Mouse (Mus musculus) heart, embryonic 16.5 days (tissue): ENCODE measurements around the gene A4galt. TPM values are rescaled to one million over a fixed set of nuclear protein-coding genes. Genes with fewer than 3 reads are reported as not detected.

Experiments
- ATAC-seq: fragments of 200-750 bp; cut with Nextera tagmentation; replicated peaks from 2 replicates; pipeline ENCODE4 v1.8.0; 2017; ENCODE audit warnings: moderate number of reproducible peaks; ENCODE audit not compliant: insufficient read depth, low FRiP score; ENCODE audit errors: extremely low read depth
- H3K27ac ChIP-seq: fragments of 300-500 bp; sonication (generic); 2 replicates; pipeline ENCODE4 v1.5.1; 2014; ENCODE audit warnings: mild to moderate bottlenecking, low read length, control low read depth, moderate library complexity
- H3K27me3 ChIP-seq: fragments of 300-500 bp; sonication (generic); 2 replicates; pipeline ENCODE4 v1.6.1; 2014; ENCODE audit warnings: low read length, mixed read lengths; ENCODE audit not compliant: control insufficient read depth, insufficient read depth
- H3K36me3 ChIP-seq: fragments of 300-500 bp; sonication (generic); 2 replicates; pipeline ENCODE4 v1.6.1; 2014; ENCODE audit not compliant: control insufficient read depth, insufficient read depth
- H3K4me1 ChIP-seq: fragments of 300-500 bp; sonication (generic); 2 replicates; pipeline ENCODE4 v1.6.1; 2014; ENCODE audit warnings: low read length, mixed read lengths; ENCODE audit not compliant: control insufficient read depth, insufficient read depth
- H3K4me2 ChIP-seq: fragments of 300-500 bp; sonication (generic); 2 replicates; pipeline ENCODE4 v1.6.1; 2014; ENCODE audit warnings: low read depth, mild to moderate bottlenecking, control low read depth, low read length
- H3K4me3 ChIP-seq: fragments of 300-500 bp; sonication (generic); 2 replicates; pipeline ENCODE4 v1.5.1; 2014; ENCODE audit warnings: mild to moderate bottlenecking, control low read depth, low read length
- H3K9ac ChIP-seq: fragments of 300-500 bp; sonication (generic); 2 replicates; pipeline ENCODE4 v1.6.1; 2014; ENCODE audit warnings: low read length, control low read depth
- H3K9me3 ChIP-seq: fragments of 300-500 bp; sonication (generic); replicated peaks from 2 replicates; pipeline ENCODE4 v1.6.1; 2016; ENCODE audit warnings: low read length; ENCODE audit not compliant: control insufficient read depth
- WGBS: fragments of 180-500 bp; shearing (Covaris S2); extraction: QIAGEN DNeasy Blood & Tissue Kit; methylation state at CpG from one replicate; pipeline ENCODE4 v1.1.7; 2014; 5-methylcytosine and 5-hydroxymethylcytosine counted together
- polyA plus RNA-seq: library from polyadenylated mRNA; unstranded; fragments of >200 nt; fragmentation: Nextera tagmentation; extraction: Ambion mirVana; gene quantifications from 2 replicates; pipeline ENCODE4 v1.2.1, GENCODE M21; 2015

A4galt gene
- polyA plus RNA-seq, 1 experiment from 2014 or later = 1.3 TPM

DNA sequence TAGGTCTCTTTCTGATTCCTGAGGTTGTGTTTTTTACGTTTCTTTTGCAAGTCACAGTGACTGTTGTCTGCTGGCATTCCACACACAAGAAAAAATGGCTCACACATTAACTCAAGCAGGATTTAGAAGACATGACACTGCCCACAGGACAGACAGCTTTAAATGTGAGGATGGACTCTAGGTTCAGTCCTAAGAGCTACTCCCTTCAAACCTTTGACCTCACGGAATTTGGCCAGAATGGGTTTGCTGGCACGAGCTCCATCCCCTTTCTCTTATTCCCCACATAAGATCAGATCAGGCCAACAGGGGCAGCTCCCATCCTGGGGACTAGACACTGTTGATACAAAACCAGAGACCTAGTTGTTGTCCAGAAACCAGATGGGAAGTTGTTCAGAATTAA, 10.1 kb downstream of the A4galt start:
- Histone ChIP-seq H3K9me3 (no peaks in the 10 kb centered on the region; the same call in 1 of the 2 replicates), H3K4me3 (no peak overlapping the region), H3K9ac (no peak overlapping the region), H3K4me1 (no peaks in the 10 kb centered on the region), H3K27ac (no peak overlapping the region), H3K4me2 (no peak overlapping the region), H3K36me3 (no peaks in the 10 kb centered on the region), H3K27me3 (no peaks in the 10 kb centered on the region)
- ATAC-seq = no peak
- WGBS = 77% methylated on average over 3 of the region's 3 CpGs

DNA sequence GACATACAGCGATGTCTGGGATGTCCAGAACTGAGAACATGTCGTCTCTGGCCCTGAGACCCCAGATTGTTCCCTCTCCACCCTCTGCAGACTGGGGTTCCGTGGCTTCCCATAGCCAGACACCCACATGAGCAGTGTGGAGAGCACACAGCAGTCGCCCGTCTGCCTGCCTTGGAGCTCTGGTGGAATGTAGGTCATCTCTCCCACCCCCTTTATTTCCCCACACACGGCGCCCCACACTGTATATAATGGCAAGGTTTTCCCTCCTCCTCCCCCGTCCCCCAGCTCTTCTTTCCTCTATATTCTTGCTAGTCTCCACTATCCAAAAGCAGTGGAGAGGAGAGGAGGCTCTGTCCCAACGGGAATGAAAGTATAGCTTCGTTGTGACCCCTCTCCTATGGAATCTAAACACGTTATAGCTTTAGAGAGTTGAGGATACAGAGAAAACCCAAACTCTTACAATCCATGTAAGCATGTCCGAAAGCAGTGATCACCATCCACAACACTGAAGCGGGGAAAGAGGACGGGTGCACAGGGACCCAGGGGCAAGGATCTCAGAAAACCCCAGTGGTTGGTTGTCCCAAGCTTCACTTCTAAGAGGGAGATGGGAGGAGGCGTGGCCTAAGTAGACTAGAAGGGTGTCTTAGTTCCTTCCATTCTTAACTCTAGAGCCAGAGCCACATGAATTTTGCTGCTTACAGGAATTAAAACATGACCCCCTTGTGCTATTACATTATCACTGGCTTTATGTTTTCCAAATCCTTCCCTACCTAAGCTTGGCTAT, 13.9 kb downstream of the A4galt start:
- Histone ChIP-seq H3K36me3 (no peaks in the 10 kb centered on the region), H3K9me3 (no peaks in the 10 kb centered on the region; the same call in 1 of the 2 replicates), H3K27ac (no peak overlapping the region), H3K9ac (no peak overlapping the region), H3K4me1 (peaks cover 7% of the 10 kb centered on the region; the same call in 1 of the 2 replicates), H3K4me3 (no peak overlapping the region), H3K27me3 (no peaks in the 10 kb centered on the region), H3K4me2 (no peak overlapping the region)
- ATAC-seq = no peak
- WGBS = 61% methylated on average over 15 of the region's 15 CpGs

DNA sequence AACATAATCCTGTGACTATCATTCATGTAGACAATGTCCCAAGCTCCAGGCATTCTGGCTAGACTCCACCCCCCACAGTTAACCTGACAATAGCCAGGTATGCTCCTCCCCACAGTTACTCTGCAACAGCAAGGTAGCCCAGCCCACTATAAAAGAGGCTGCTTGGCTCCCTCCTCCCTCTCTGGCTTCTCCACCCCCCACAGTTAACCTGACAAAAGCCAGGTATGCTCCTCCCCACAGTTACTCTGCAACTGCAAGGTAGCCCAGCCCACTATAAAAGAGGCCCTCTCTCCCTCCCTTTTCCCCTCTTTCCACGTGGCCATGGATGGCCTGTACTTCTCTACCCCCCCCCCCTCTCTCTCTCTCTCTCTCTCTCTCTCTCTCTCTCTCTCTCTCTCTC, 14.8 kb downstream of the A4galt start:
- H3K4me3 ChIP-seq = no peak overlapping the region
- 0% methylated on average over 1 of the region's 1 CpGs for WGBS
- H3K9ac ChIP-seq = no peak overlapping the region
- H3K9me3 ChIP-seq = no peaks in the 10 kb centered on the region
- H3K27me3 ChIP-seq = no peaks in the 10 kb centered on the region
- H3K4me1 ChIP-seq = peaks cover 9% of the 10 kb centered on the region; the same call in 1 of the 2 replicates
- no peak overlapping the region for H3K27ac ChIP-seq
- no peak for ATAC-seq
- no peak overlapping the region for H3K4me2 ChIP-seq
- no peaks in the 10 kb centered on the region for H3K36me3 ChIP-seq

DNA sequence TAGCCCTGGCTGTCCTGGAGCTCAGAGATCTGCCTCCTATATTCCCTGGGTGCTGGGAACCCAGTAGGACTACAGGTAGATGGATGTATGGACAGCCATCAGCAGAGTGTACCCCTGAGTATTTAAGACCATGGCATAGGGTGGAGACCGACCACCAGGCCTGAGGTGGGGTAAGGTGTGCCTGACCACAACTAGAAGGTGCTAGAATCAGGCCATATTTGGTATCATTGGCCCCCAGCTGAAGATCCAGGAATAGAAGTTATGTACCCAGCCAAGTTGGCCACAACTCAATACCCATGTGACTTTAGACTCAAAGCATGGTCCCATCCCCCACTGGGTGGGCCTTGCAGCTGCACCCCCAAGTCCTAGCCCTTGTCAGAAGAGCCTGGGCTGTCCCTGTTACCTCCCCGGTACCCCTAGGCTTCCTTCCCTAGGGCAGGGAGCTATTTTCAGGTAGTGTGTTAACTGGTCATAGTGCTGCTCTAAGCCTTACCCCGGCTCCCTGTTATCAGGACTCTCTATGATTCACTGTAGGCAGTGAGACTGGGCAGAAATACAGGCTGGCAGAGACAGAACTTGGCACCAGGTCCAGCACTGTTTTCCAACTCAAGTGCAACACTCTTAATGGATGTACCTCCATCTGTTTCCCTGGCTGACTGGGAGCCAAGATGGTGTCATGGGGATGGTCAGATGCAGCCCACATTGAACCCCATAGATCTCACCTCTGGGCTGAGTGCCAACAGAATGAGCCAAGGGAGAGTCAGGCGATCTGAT, 18.2 kb downstream of the A4galt start:
- no peaks in the 10 kb centered on the region for H3K36me3 ChIP-seq
- no peak overlapping the region for H3K4me3 ChIP-seq
- peaks cover 9% of the 10 kb centered on the region; the same call in 1 of the 2 replicates for H3K4me1 ChIP-seq
- ATAC-seq = peak; percentile 91
- no peak overlapping the region for H3K9ac ChIP-seq
- no peaks in the 10 kb centered on the region for H3K27me3 ChIP-seq
- no peaks in the 10 kb centered on the region for H3K9me3 ChIP-seq
- no peak overlapping the region for H3K4me2 ChIP-seq
- WGBS = 40% methylated on average over 4 of the region's 4 CpGs
- peak overlapping the region; percentile 95 for H3K27ac ChIP-seq

DNA sequence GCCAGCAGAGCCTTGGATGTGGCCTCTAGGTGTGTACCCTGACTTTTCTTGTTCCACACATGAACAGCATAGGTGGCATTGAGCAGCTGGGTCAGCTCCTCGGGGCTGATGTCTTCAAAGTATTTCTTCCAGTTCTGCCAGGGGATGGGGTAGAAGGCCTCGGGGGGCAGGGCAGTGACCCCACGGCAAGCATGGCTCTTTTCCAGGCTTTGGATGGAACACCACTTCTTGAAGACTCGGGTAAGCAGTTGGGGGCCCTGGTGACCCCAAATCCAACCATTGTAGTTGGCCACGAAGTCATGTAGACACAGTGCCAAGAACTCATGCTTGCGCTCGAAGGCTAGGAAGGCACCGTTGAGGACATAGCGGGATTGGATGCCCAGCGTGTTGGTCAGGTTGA, 24.0 kb downstream of the A4galt start:
- WGBS = 91% methylated on average over 10 of the region's 10 CpGs
- H3K9me3 ChIP-seq = no peaks in the 10 kb centered on the region
- H3K4me3 ChIP-seq = no peak overlapping the region
- no peaks in the 10 kb centered on the region for H3K27me3 ChIP-seq
- H3K4me1 ChIP-seq = peaks cover 23% of the 10 kb centered on the region
- no peak overlapping the region for H3K4me2 ChIP-seq
- no peak for ATAC-seq
- H3K36me3 ChIP-seq = no peaks in the 10 kb centered on the region
- H3K27ac ChIP-seq = no peak overlapping the region
- H3K9ac ChIP-seq = no peak overlapping the region

DNA sequence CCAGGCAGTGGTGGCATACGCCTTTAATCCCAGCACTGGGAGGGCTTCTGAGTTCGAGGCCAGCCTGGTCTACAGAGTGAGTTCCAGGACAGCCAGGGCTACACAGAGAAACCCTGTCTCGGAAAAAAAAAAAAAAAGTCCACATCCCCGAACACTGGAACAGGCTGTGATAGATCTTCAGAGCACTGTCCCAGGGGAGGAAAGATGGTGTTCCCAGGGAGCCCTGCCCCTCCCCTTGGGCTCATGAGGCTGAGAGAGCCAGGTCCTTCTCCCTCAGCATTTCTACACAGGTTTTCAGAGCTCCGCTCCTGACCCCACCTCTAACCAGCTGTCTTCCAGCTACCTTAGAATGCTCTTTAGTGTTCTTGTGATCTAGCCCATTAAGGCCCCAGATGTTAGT, 24.7 kb downstream of the A4galt start:
- no peak overlapping the region for H3K4me3 ChIP-seq
- no peaks in the 10 kb centered on the region for H3K36me3 ChIP-seq
- no peak for ATAC-seq
- H3K9ac ChIP-seq = no peak overlapping the region
- WGBS = 82% methylated on average over 5 of the region's 5 CpGs
- H3K4me1 ChIP-seq = peaks cover 22% of the 10 kb centered on the region
- no peak overlapping the region for H3K27ac ChIP-seq
- no peaks in the 10 kb centered on the region for H3K27me3 ChIP-seq
- no peak overlapping the region for H3K4me2 ChIP-seq
- H3K9me3 ChIP-seq = no peaks in the 10 kb centered on the region

DNA sequence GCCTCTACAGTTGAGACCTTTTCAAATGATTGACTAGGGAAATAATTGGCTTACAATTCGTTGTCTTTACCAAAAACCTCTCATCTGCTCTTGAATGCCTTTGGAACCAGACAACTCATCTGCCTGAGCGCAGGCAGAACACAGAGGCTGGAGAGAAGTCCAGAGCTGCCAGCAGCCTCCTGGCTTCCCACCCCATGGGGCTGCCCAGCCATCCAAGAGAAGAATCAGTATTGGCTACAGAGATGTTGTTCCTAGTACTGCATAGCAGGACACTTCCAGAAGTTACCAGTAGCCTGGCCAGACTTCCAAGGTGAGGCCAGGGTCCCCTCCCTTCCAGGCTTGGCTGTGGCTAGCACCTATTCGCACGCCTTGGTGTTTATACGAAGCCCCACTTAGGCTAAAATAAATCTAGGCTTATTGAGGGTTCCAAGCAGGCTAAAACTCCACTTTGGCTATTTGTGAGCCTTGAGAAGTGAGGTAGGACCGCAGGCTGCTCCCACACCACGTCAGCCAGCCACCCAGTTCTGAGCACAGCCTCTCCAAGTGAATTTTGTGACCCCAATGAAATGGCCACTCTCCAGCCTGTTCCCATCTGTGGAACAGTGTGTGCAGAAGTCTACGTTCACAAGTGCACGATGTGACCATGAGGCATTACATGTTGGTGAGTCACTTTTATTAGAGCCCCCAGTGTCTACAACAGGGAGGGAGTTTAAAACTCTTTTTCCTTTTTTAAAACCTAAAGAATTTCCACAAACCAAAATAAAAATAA, 25.3 kb downstream of the A4galt start:
- H3K27ac ChIP-seq = no peak overlapping the region
- peaks cover 22% of the 10 kb centered on the region for H3K4me1 ChIP-seq
- 80% methylated on average over 9 of the region's 9 CpGs for WGBS
- ATAC-seq = no peak
- no peak overlapping the region for H3K9ac ChIP-seq
- no peaks in the 10 kb centered on the region for H3K9me3 ChIP-seq
- H3K4me3 ChIP-seq = no peak overlapping the region
- no peaks in the 10 kb centered on the region for H3K36me3 ChIP-seq
- H3K27me3 ChIP-seq = no peaks in the 10 kb centered on the region
- H3K4me2 ChIP-seq = no peak overlapping the region

DNA sequence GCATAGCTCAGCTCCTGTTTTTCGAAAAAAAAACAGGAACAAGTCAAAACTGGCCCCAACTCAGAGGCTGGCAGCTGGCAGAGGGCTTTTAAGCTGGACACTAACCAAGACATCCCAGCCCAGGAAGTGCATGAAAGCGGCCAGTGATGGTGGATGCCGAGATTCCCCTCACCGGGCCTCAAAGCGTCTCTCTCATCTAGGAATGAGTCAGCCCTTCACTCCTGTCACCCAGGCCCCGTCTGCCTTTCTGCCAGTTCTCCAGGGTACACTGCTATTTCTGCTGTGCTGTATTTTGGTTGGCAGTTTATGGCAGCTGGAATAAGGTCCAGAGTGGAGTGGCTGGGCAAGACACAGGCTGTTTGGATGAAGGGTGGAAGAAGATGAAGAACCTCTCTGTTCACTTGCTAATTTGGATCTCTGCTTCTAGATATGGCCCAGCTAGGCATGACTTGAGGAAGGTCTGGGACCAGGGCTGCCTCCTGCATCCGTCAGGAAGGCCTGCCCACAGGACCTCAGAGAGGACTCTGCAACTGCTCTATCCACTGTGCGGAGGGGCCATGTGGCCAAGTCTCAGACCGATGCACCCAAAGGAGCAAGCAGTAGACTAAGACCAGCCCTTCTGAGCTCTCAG, 27.3 kb downstream of the A4galt start:
- peaks cover 3% of the 10 kb centered on the region; the same call in 1 of the 2 replicates for H3K9me3 ChIP-seq
- H3K4me3 ChIP-seq = no peak overlapping the region
- peak overlapping the region; percentile 82 for H3K27ac ChIP-seq
- no peak overlapping the region for H3K4me2 ChIP-seq
- 0 out of 2 replicates have a peak overlapping the region, but pooled peaks have one; percentile 49 for H3K9ac ChIP-seq
- no peaks in the 10 kb centered on the region for H3K36me3 ChIP-seq
- H3K4me1 ChIP-seq = peaks cover 22% of the 10 kb centered on the region
- peak; percentile 53 for ATAC-seq
- H3K27me3 ChIP-seq = no peaks in the 10 kb centered on the region
- 44% methylated on average over 9 of the region's 9 CpGs for WGBS
